Mouse (Mus musculus): ENCODE measurements around the gene Rdx. TPM values are rescaled to one million over a fixed set of nuclear protein-coding genes. Genes with fewer than 3 reads are reported as not detected.

Rdx gene
- polyA plus RNA-seq, 1 experiment from 2014 or later: 99.5 TPM

GRCm38 (mm10) chr9:52077692-52078091 lies 30.7 kb downstream of the Rdx start:
- H3K4me2 ChIP-seq (ENCODE audit: low read depth, low read length): no peak overlapping the region

GRCm38 (mm10) chr9:52081979-52082378 lies 35.0 kb downstream of the Rdx start:
- no peak overlapping the region for H3K27ac ChIP-seq (ENCODE audit: low read depth, low read length)
- no peaks in the 10 kb centered on the region for H3K27me3 ChIP-seq (ENCODE audit: control insufficient read depth, insufficient read depth, low read length)
- no peaks in the 10 kb centered on the region for H3K4me1 ChIP-seq (ENCODE audit: control insufficient read depth, insufficient read depth, low read length)
- peaks cover 10% of the 10 kb centered on the region; the same call in 1 of the 2 replicates for H3K36me3 ChIP-seq (ENCODE audit: control insufficient read depth, insufficient read depth, low read length)
- H3K4me3 ChIP-seq (ENCODE audit: low read depth, low read length): no peak overlapping the region
- no peaks in the 10 kb centered on the region for H3K9me3 ChIP-seq (ENCODE audit: control insufficient read depth, low read length)
- 96% methylated on average over 2 of the region's 2 CpGs for WGBS
- no peak overlapping the region for H3K4me2 ChIP-seq (ENCODE audit: low read depth, low read length)
- no peak overlapping the region for H3K9ac ChIP-seq (replicated peaks; ENCODE audit: low read depth, low read length)
- ATAC-seq (ENCODE audit: low read depth): no peak

More at GRCm38 (mm10) chr9:52077692-52078091, 30.7 kb downstream of the Rdx start:
- H3K27ac ChIP-seq (ENCODE audit: low read depth, low read length): no peak overlapping the region
- no peaks in the 10 kb centered on the region for H3K4me1 ChIP-seq (ENCODE audit: control insufficient read depth, insufficient read depth, low read length)
- no peak overlapping the region for H3K4me3 ChIP-seq (ENCODE audit: low read depth, low read length)
- H3K9me3 ChIP-seq (ENCODE audit: control insufficient read depth, low read length): no peaks in the 10 kb centered on the region
- no peaks in the 10 kb centered on the region for H3K27me3 ChIP-seq (ENCODE audit: control insufficient read depth, insufficient read depth, low read length)
- 90% methylated on average over 1 of the region's 1 CpGs for WGBS
- no peak for ATAC-seq (ENCODE audit: low read depth)
- no peak overlapping the region for H3K9ac ChIP-seq (replicated peaks; ENCODE audit: low read depth, low read length)
- H3K36me3 ChIP-seq (ENCODE audit: control insufficient read depth, insufficient read depth, low read length): peaks cover 22% of the 10 kb centered on the region

GRCm38 (mm10) chr9:52082414-52082813 lies 35.4 kb downstream of the Rdx start:
- Histone ChIP-seq H3K4me2 (ENCODE audit: low read depth, low read length) (no peak overlapping the region), H3K4me3 (ENCODE audit: low read depth, low read length) (no peak overlapping the region), H3K36me3 (ENCODE audit: control insufficient read depth, insufficient read depth, low read length) (peaks cover 11% of the 10 kb centered on the region; the same call in 1 of the 2 replicates), H3K9ac (replicated peaks; ENCODE audit: low read depth, low read length) (no peak overlapping the region), H3K4me1 (ENCODE audit: control insufficient read depth, insufficient read depth, low read length) (no peaks in the 10 kb centered on the region), H3K9me3 (ENCODE audit: control insufficient read depth, low read length) (no peaks in the 10 kb centered on the region), H3K27me3 (ENCODE audit: control insufficient read depth, insufficient read depth, low read length) (no peaks in the 10 kb centered on the region), H3K27ac (ENCODE audit: low read depth, low read length) (no peak overlapping the region)
- ATAC-seq (ENCODE audit: low read depth): no peak
- WGBS: 90% methylated on average over 4 of the region's 4 CpGs

- ATAC-seq (ENCODE audit: low read depth): no peak
- WGBS: 95% methylated on average over 9 of the region's 9 CpGs
- no peaks in the 10 kb centered on the region for H3K9me3 ChIP-seq (ENCODE audit: control insufficient read depth, low read length)
Measured at GRCm38 (mm10) chr9:52091752-52092151, 44.8 kb downstream of the Rdx start.

GRCm38 (mm10) chr9:52092311-52092710 lies 45.3 kb downstream of the Rdx start:
- Histone ChIP-seq H3K4me1 (ENCODE audit: control insufficient read depth, insufficient read depth, low read length) (no peaks in the 10 kb centered on the region), H3K27me3 (ENCODE audit: control insufficient read depth, insufficient read depth, low read length) (no peaks in the 10 kb centered on the region), H3K9ac (replicated peaks; ENCODE audit: low read depth, low read length) (no peak overlapping the region), H3K27ac (ENCODE audit: low read depth, low read length) (no peak overlapping the region), H3K36me3 (ENCODE audit: control insufficient read depth, insufficient read depth, low read length) (peaks cover 9% of the 10 kb centered on the region; the same call in 1 of the 2 replicates), H3K4me3 (ENCODE audit: low read depth, low read length) (no peak overlapping the region), H3K4me2 (ENCODE audit: low read depth, low read length) (no peak overlapping the region), H3K9me3 (ENCODE audit: control insufficient read depth, low read length) (no peaks in the 10 kb centered on the region)
- 93% methylated on average over 5 of the region's 5 CpGs for WGBS
- no peak for ATAC-seq (ENCODE audit: low read depth)

More at GRCm38 (mm10) chr9:52091752-52092151, 44.8 kb downstream of the Rdx start:
- no peak overlapping the region for H3K4me3 ChIP-seq (ENCODE audit: low read depth, low read length)
- H3K9ac ChIP-seq (replicated peaks; ENCODE audit: low read depth, low read length): no peak overlapping the region
- H3K4me2 ChIP-seq (ENCODE audit: low read depth, low read length): no peak overlapping the region
- no peaks in the 10 kb centered on the region for H3K27me3 ChIP-seq (ENCODE audit: control insufficient read depth, insufficient read depth, low read length)
- no peaks in the 10 kb centered on the region for H3K4me1 ChIP-seq (ENCODE audit: control insufficient read depth, insufficient read depth, low read length)
- H3K27ac ChIP-seq (ENCODE audit: low read depth, low read length): no peak overlapping the region
- peaks cover 11% of the 10 kb centered on the region; the same call in 1 of the 2 replicates for H3K36me3 ChIP-seq (ENCODE audit: control insufficient read depth, insufficient read depth, low read length)

- Histone ChIP-seq H3K4me1 (ENCODE audit: control insufficient read depth, insufficient read depth, low read length) (no peaks in the 10 kb centered on the region), H3K9ac (replicated peaks; ENCODE audit: low read depth, low read length) (no peak overlapping the region), H3K9me3 (ENCODE audit: control insufficient read depth, low read length) (no peaks in the 10 kb centered on the region), H3K4me2 (ENCODE audit: low read depth, low read length) (no peak overlapping the region), H3K36me3 (ENCODE audit: control insufficient read depth, insufficient read depth, low read length) (peaks cover under 1% of the 10 kb centered on the region; the same call in 1 of the 2 replicates), H3K4me3 (ENCODE audit: low read depth, low read length) (no peak overlapping the region), H3K27ac (ENCODE audit: low read depth, low read length) (no peak overlapping the region), H3K27me3 (ENCODE audit: control insufficient read depth, insufficient read depth, low read length) (no peaks in the 10 kb centered on the region)
- 67% methylated on average over 8 of the region's 8 CpGs for WGBS
- no peak for ATAC-seq (ENCODE audit: low read depth)
Measured at GRCm38 (mm10) chr9:52093108-52093507, 46.1 kb downstream of the Rdx start.

GRCm38 (mm10) chr9:52094016-52094415 lies 47.0 kb downstream of the Rdx start:
- Histone ChIP-seq H3K9ac (replicated peaks; ENCODE audit: low read depth, low read length) (no peak overlapping the region), H3K27me3 (ENCODE audit: control insufficient read depth, insufficient read depth, low read length) (no peaks in the 10 kb centered on the region), H3K9me3 (ENCODE audit: control insufficient read depth, low read length) (no peaks in the 10 kb centered on the region), H3K36me3 (ENCODE audit: control insufficient read depth, insufficient read depth, low read length) (no peaks in the 10 kb centered on the region; the same call in 1 of the 2 replicates), H3K4me2 (ENCODE audit: low read depth, low read length) (no peak overlapping the region), H3K4me3 (ENCODE audit: low read depth, low read length) (no peak overlapping the region), H3K27ac (ENCODE audit: low read depth, low read length) (no peak overlapping the region), H3K4me1 (ENCODE audit: control insufficient read depth, insufficient read depth, low read length) (no peaks in the 10 kb centered on the region)
- no peak for ATAC-seq (ENCODE audit: low read depth)
- 89% methylated on average over 5 of the region's 5 CpGs for WGBS

GRCm38 (mm10) chr9:52094471-52094980 lies 47.6 kb downstream of the Rdx start:
- no peaks in the 10 kb centered on the region; the same call in 1 of the 2 replicates for H3K36me3 ChIP-seq (ENCODE audit: control insufficient read depth, insufficient read depth, low read length)
- H3K4me1 ChIP-seq (ENCODE audit: control insufficient read depth, insufficient read depth, low read length): no peaks in the 10 kb centered on the region
- ATAC-seq (ENCODE audit: low read depth): no peak
- no peak overlapping the region for H3K27ac ChIP-seq (ENCODE audit: low read depth, low read length)
- no peak overlapping the region for H3K4me3 ChIP-seq (ENCODE audit: low read depth, low read length)
- no peaks in the 10 kb centered on the region for H3K9me3 ChIP-seq (ENCODE audit: control insufficient read depth, low read length)
- H3K4me2 ChIP-seq (ENCODE audit: low read depth, low read length): no peak overlapping the region
- H3K9ac ChIP-seq (replicated peaks; ENCODE audit: low read depth, low read length): no peak overlapping the region
- 90% methylated on average over 10 of the region's 10 CpGs for WGBS
- H3K27me3 ChIP-seq (ENCODE audit: control insufficient read depth, insufficient read depth, low read length): no peaks in the 10 kb centered on the region

- Histone ChIP-seq H3K27ac (ENCODE audit: low read depth, low read length) (no peak overlapping the region), H3K36me3 (ENCODE audit: control insufficient read depth, insufficient read depth, low read length) (no peaks in the 10 kb centered on the region), H3K4me1 (ENCODE audit: control insufficient read depth, insufficient read depth, low read length) (no peaks in the 10 kb centered on the region), H3K4me2 (ENCODE audit: low read depth, low read length) (no peak overlapping the region), H3K27me3 (ENCODE audit: control insufficient read depth, insufficient read depth, low read length) (no peaks in the 10 kb centered on the region), H3K9ac (replicated peaks; ENCODE audit: low read depth, low read length) (no peak overlapping the region), H3K4me3 (ENCODE audit: low read depth, low read length) (no peak overlapping the region), H3K9me3 (ENCODE audit: control insufficient read depth, low read length) (no peaks in the 10 kb centered on the region)
- WGBS: 82% methylated on average over 3 of the region's 3 CpGs
- no peak for ATAC-seq (ENCODE audit: low read depth)
Measured at GRCm38 (mm10) chr9:52095666-52096065, 48.7 kb downstream of the Rdx start.

All from neural tube, embryonic 14.5 days (tissue).